Mouse (Mus musculus): ENCODE data around the gene Pclo. TPM values are rescaled to one million over a fixed set of nuclear protein-coding genes. Genes with fewer than 3 reads are reported as not detected.
"Not testable (repeated sequence)": the region's sequence is repeated elsewhere in the genome, so short reads cannot be mapped to it uniquely, and the experiment has no call there.

Gene Pclo
- polyA plus RNA-seq, 1 experiment from 2014 or later, result 0.13 TPM

GRCm38 (mm10) chr5:14793891-14794290 is 279.2 kb downstream of the Pclo start:
- no peak for TF ChIP-seq CTCF (IDR thresholded peaks at IDR 0.05)
- no peak for TF ChIP-seq EP300 (IDR thresholded peaks at IDR 0.05)
- H3K4me3 ChIP-seq (ENCODE audit: low read depth, low read length), result no peak overlapping the region
- no peak overlapping the region for H3K4me2 ChIP-seq (replicated peaks; ENCODE audit: low read depth, low read length)
- DNase-seq (ENCODE audit: low spot score), result no peak
- no peaks in the 10 kb centered on the region for H3K36me3 ChIP-seq (ENCODE audit: insufficient read depth, low read length)
- H3K4me1 ChIP-seq (ENCODE audit: insufficient read depth, low read depth, low read length), result no peaks in the 10 kb centered on the region
- H3K27me3 ChIP-seq (replicated peaks; ENCODE audit: insufficient read depth, low read length), result no peaks in the 10 kb centered on the region
- no peak overlapping the region for H3K27ac ChIP-seq (ENCODE audit: low read length)
- no peak overlapping the region for H3K9ac ChIP-seq (replicated peaks; ENCODE audit: low read depth)
- no peaks in the 10 kb centered on the region for H3K9me3 ChIP-seq (ENCODE audit: low read length)
- WGBS, result 88% methylated on average over 9 of the region's 9 CpGs
- ATAC-seq, result no peak

GRCm38 (mm10) chr5:14807136-14807535 is 292.4 kb downstream of the Pclo start:
- DNase-seq (ENCODE audit: low spot score), result peak; percentile 61
- Histone ChIP-seq H3K9ac (replicated peaks; ENCODE audit: low read depth) (no peak overlapping the region), H3K9me3 (ENCODE audit: low read length) (no peaks in the 10 kb centered on the region), H3K27ac (ENCODE audit: low read length) (no peak overlapping the region), H3K4me3 (ENCODE audit: low read depth, low read length) (no peak overlapping the region), H3K4me2 (replicated peaks; ENCODE audit: low read depth, low read length) (no peak overlapping the region), H3K27me3 (replicated peaks; ENCODE audit: insufficient read depth, low read length) (no peaks in the 10 kb centered on the region), H3K36me3 (ENCODE audit: insufficient read depth, low read length) (no peaks in the 10 kb centered on the region), H3K4me1 (ENCODE audit: insufficient read depth, low read depth, low read length) (no peaks in the 10 kb centered on the region)
- TF ChIP-seq CTCF (IDR thresholded peaks at IDR 0.05), result peak; percentile 60
- no peak for TF ChIP-seq EP300 (IDR thresholded peaks at IDR 0.05)
- 2% methylated on average over 6 of the region's 6 CpGs for WGBS
- no peak; the same call in 1 of the 2 replicates for ATAC-seq

GRCm38 (mm10) chr5:14833165-14833860 is 318.6 kb downstream of the Pclo start:
- no peak for ATAC-seq
- Histone ChIP-seq H3K4me1 (ENCODE audit: insufficient read depth, low read depth, low read length) (no peaks in the 10 kb centered on the region), H3K4me3 (ENCODE audit: low read depth, low read length) (no peak overlapping the region), H3K27me3 (replicated peaks; ENCODE audit: insufficient read depth, low read length) (no peaks in the 10 kb centered on the region), H3K27ac (ENCODE audit: low read length) (no peak overlapping the region), H3K9me3 (ENCODE audit: low read length) (no peaks in the 10 kb centered on the region), H3K9ac (replicated peaks; ENCODE audit: low read depth) (no peak overlapping the region), H3K36me3 (ENCODE audit: insufficient read depth, low read length) (no peaks in the 10 kb centered on the region), H3K4me2 (replicated peaks; ENCODE audit: low read depth, low read length) (no peak overlapping the region)
- TF ChIP-seq EP300 (IDR thresholded peaks at IDR 0.05) (no peak), CTCF (IDR thresholded peaks at IDR 0.05) (no peak)
- no peak for DNase-seq (ENCODE audit: low spot score)
- 77% methylated on average over 3 of the region's 3 CpGs for WGBS

GRCm38 (mm10) chr5:14834155-14834991 is 319.7 kb downstream of the Pclo start:
- no peaks in the 10 kb centered on the region for H3K9me3 ChIP-seq (ENCODE audit: low read length)
- no peaks in the 10 kb centered on the region for H3K4me1 ChIP-seq (ENCODE audit: insufficient read depth, low read depth, low read length)
- WGBS, result 49% methylated on average over 4 of the region's 4 CpGs
- ATAC-seq (no peak), DNase-seq (ENCODE audit: low spot score) (peak; percentile 34)
- H3K4me2 ChIP-seq (replicated peaks; ENCODE audit: low read depth, low read length), result no peak overlapping the region
- no peak overlapping the region for H3K4me3 ChIP-seq (ENCODE audit: low read depth, low read length)
- no peaks in the 10 kb centered on the region for H3K36me3 ChIP-seq (ENCODE audit: insufficient read depth, low read length)
- no peak overlapping the region for H3K27ac ChIP-seq (ENCODE audit: low read length)
- TF ChIP-seq EP300 (IDR thresholded peaks at IDR 0.05) (no peak), CTCF (IDR thresholded peaks at IDR 0.05) (no peak)
- H3K27me3 ChIP-seq (replicated peaks; ENCODE audit: insufficient read depth, low read length), result no peaks in the 10 kb centered on the region
- no peak overlapping the region for H3K9ac ChIP-seq (replicated peaks; ENCODE audit: low read depth)

GRCm38 (mm10) chr5:14853650-14854049 is 338.9 kb downstream of the Pclo start:
- H3K9ac ChIP-seq (replicated peaks; ENCODE audit: low read depth), result no peak overlapping the region
- no peak overlapping the region for H3K4me3 ChIP-seq (ENCODE audit: low read depth, low read length)
- H3K4me1 ChIP-seq (ENCODE audit: insufficient read depth, low read depth, low read length), result no peaks in the 10 kb centered on the region
- no peaks in the 10 kb centered on the region for H3K9me3 ChIP-seq (ENCODE audit: low read length)
- H3K36me3 ChIP-seq (ENCODE audit: insufficient read depth, low read length), result no peaks in the 10 kb centered on the region
- ATAC-seq, result no peak
- H3K4me2 ChIP-seq (replicated peaks; ENCODE audit: low read depth, low read length), result no peak overlapping the region
- TF ChIP-seq EP300 (IDR thresholded peaks at IDR 0.05) (no peak), CTCF (IDR thresholded peaks at IDR 0.05) (no peak)
- no peak for DNase-seq (ENCODE audit: low spot score)
- no peaks in the 10 kb centered on the region for H3K27me3 ChIP-seq (replicated peaks; ENCODE audit: insufficient read depth, low read length)
- no peak overlapping the region for H3K27ac ChIP-seq (ENCODE audit: low read length)

- WGBS, result 50% methylated on average over 2 of the region's 2 CpGs
- H3K4me2 ChIP-seq (replicated peaks; ENCODE audit: low read depth, low read length); H3K9me3 ChIP-seq (ENCODE audit: low read length); H3K9ac ChIP-seq (replicated peaks; ENCODE audit: low read depth); H3K4me1 ChIP-seq (ENCODE audit: insufficient read depth, low read depth, low read length); H3K27ac ChIP-seq (ENCODE audit: low read length); H3K27me3 ChIP-seq (replicated peaks; ENCODE audit: insufficient read depth, low read length); H3K36me3 ChIP-seq (ENCODE audit: insufficient read depth, low read length); H3K4me3 ChIP-seq (ENCODE audit: low read depth, low read length): not testable (repeated sequence)
- DNase-seq (ENCODE audit: low spot score), result peak; percentile 13
- peak; percentile 28; the same call in 1 of the 2 replicates for ATAC-seq
Observed at GRCm38 (mm10) chr5:14885291-14885690, 370.6 kb downstream of the Pclo start.

All from lung, postnatal 0 days (tissue).